Mouse (Mus musculus) urinary bladder, postnatal 10 days (tissue): ENCODE data around the gene E130116L18Rik.
"Not testable (repeated sequence)": the region's sequence is repeated elsewhere in the genome, so short reads cannot be mapped to it uniquely, and the experiment has no call there.

ENCODE experiments used
- DNase-seq: peaks from one replicate; pipeline ENCODE4 v3.0.0; 2022; ENCODE audit warnings: low spot score

E130116L18Rik gene

GRCm38 (mm10) chr5:25181004-25181531 is 41.9 kb downstream of the E130116L18Rik start, which contains the start of gene Galntl5:
Gene Galntl5, plus strand, starts transcription at chr5:25181460.
- no peak for DNase-seq

- no peak for DNase-seq
These were observed 42.9 kb downstream of the E130116L18Rik start for GRCm38 (mm10) chr5:25179936-25180488.

GRCm38 (mm10) chr5:25179284-25179683 is 43.7 kb downstream of the E130116L18Rik start:
- no peak for DNase-seq

- DNase-seq, result not testable (repeated sequence)
These were observed 44.4 kb downstream of the E130116L18Rik start for GRCm38 (mm10) chr5:25178543-25178942.

GRCm38 (mm10) chr5:25177937-25178336 is 45.0 kb downstream of the E130116L18Rik start:
- DNase-seq, result not testable (repeated sequence)
